Mouse (Mus musculus): ENCODE measurements around the gene Gm5678. TPM values are rescaled to one million over a fixed set of nuclear protein-coding genes. Genes with fewer than 3 reads are reported as not detected.

The Gm5678 gene
- polyA plus RNA-seq, 1 experiment from 2014 or later: not detected

DNA sequence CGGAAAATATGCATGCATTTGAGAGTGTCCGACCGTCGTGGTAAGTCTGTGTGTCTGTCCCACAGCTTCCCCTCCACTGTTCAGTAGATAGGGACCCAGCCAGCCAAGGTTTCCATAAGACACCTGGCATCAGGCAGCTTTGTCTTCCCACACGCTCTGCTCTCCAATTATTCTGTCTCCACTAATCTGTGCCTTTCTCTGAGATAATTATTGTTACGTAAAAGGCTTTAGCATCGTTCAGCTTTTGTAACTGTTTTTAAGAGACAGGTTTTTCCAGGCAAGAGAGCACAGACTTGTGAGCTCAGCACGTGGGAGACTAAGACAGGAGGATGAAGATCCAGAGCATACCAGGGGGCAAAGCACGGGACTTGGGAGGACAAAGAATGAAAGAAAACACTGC lies 51.3 kb downstream of the Gm5678 start:
- 65% methylated on average over 9 of the region's 9 CpGs for WGBS

More for the DNA sequence above, 51.3 kb downstream of the Gm5678 start:
- Histone ChIP-seq H3K4me2 (replicated peaks) (no peak overlapping the region), H3K9me3 (ENCODE audit: control insufficient read depth, low read length) (no peaks in the 10 kb centered on the region), H3K27ac (no peak overlapping the region), H3K9ac (no peak overlapping the region), H3K27me3 (ENCODE audit: control insufficient read depth, insufficient read depth, low read length) (peaks cover 39% of the 10 kb centered on the region), H3K4me3 (replicated peaks; ENCODE audit: low read length) (no peak overlapping the region), H3K36me3 (replicated peaks; ENCODE audit: control insufficient read depth, insufficient read depth) (no peaks in the 10 kb centered on the region), H3K4me1 (replicated peaks; ENCODE audit: control insufficient read depth, insufficient read depth, low read length) (peaks cover 15% of the 10 kb centered on the region; the same call in 1 of the 2 replicates)
- DNase-seq (ENCODE audit: low spot score): no peak
- ATAC-seq (ENCODE audit: low FRiP score): no peak

Other genes with a start within 250 kb of the Gm5678 start
- 15.0 and 16.4 TPM in 2 replicates for gene Setd4, start 24.0 kb upstream of the Gm5678 start, polyA plus RNA-seq (2014; fragmentation: Nextera tagmentation; extraction: Ambion mirVana)
- 129 and 134 TPM in 2 replicates for gene Cbr1, start 22.2 kb upstream of the Gm5678 start, polyA plus RNA-seq (2014; fragmentation: Nextera tagmentation; extraction: Ambion mirVana)
- 1.7 and 2.9 TPM in 2 replicates for gene Cbr3, start 55.1 kb downstream of the Gm5678 start, polyA plus RNA-seq (2014; fragmentation: Nextera tagmentation; extraction: Ambion mirVana)
- gene Dop1b, start 83.8 kb downstream of the Gm5678 start, polyA plus RNA-seq (2014; fragmentation: Nextera tagmentation; extraction: Ambion mirVana): 41.8 and 43.2 TPM in 2 replicates
- 33.6 and 36.5 TPM in 2 replicates for gene Morc3, start 204.0 kb downstream of the Gm5678 start, polyA plus RNA-seq (2014; fragmentation: Nextera tagmentation; extraction: Ambion mirVana)